Mouse (Mus musculus) heart, embryonic 16.5 days (tissue): ENCODE results near the gene Sh3bgrl3. TPM values are rescaled to one million over a fixed set of nuclear protein-coding genes. Genes with fewer than 3 reads are reported as not detected.
"Not testable (repeated sequence)": the region's sequence is repeated elsewhere in the genome, so short reads cannot be mapped to it uniquely, and the experiment has no call there.

Source experiments
- ATAC-seq: fragments of 200-750 bp; cut with Nextera tagmentation; replicated peaks from 2 replicates; pipeline ENCODE4 v1.8.0; 2017; ENCODE audit warnings: moderate number of reproducible peaks; ENCODE audit not compliant: insufficient read depth, low FRiP score; ENCODE audit errors: extremely low read depth
- H3K27ac ChIP-seq: fragments of 300-500 bp; sonication (generic); 2 replicates; pipeline ENCODE4 v1.5.1; 2014; ENCODE audit warnings: mild to moderate bottlenecking, low read length, control low read depth, moderate library complexity
- H3K27me3 ChIP-seq: fragments of 300-500 bp; sonication (generic); 2 replicates; pipeline ENCODE4 v1.6.1; 2014; ENCODE audit warnings: low read length, mixed read lengths; ENCODE audit not compliant: control insufficient read depth, insufficient read depth
- H3K36me3 ChIP-seq: fragments of 300-500 bp; sonication (generic); 2 replicates; pipeline ENCODE4 v1.6.1; 2014; ENCODE audit not compliant: control insufficient read depth, insufficient read depth
- H3K4me1 ChIP-seq: fragments of 300-500 bp; sonication (generic); 2 replicates; pipeline ENCODE4 v1.6.1; 2014; ENCODE audit warnings: low read length, mixed read lengths; ENCODE audit not compliant: control insufficient read depth, insufficient read depth
- H3K4me2 ChIP-seq: fragments of 300-500 bp; sonication (generic); 2 replicates; pipeline ENCODE4 v1.6.1; 2014; ENCODE audit warnings: low read depth, mild to moderate bottlenecking, control low read depth, low read length
- H3K4me3 ChIP-seq: fragments of 300-500 bp; sonication (generic); 2 replicates; pipeline ENCODE4 v1.5.1; 2014; ENCODE audit warnings: mild to moderate bottlenecking, control low read depth, low read length
- H3K9ac ChIP-seq: fragments of 300-500 bp; sonication (generic); 2 replicates; pipeline ENCODE4 v1.6.1; 2014; ENCODE audit warnings: low read length, control low read depth
- H3K9me3 ChIP-seq: fragments of 300-500 bp; sonication (generic); replicated peaks from 2 replicates; pipeline ENCODE4 v1.6.1; 2016; ENCODE audit warnings: low read length; ENCODE audit not compliant: control insufficient read depth
- WGBS: fragments of 180-500 bp; shearing (Covaris S2); extraction: QIAGEN DNeasy Blood & Tissue Kit; methylation state at CpG from one replicate; pipeline ENCODE4 v1.1.7; 2014; 5-methylcytosine and 5-hydroxymethylcytosine counted together
- polyA plus RNA-seq: library from polyadenylated mRNA; unstranded; fragments of >200 nt; fragmentation: Nextera tagmentation; extraction: Ambion mirVana; gene quantifications from 2 replicates; pipeline ENCODE4 v1.2.1, GENCODE M21; 2015

Gene Sh3bgrl3
- polyA plus RNA-seq, 1 experiment from 2014 or later, result 218 TPM

- WGBS, result 65% methylated on average over 2 of the region's 2 CpGs
- H3K27ac ChIP-seq, result peak overlapping the region; percentile 82
- peaks cover 21% of the 10 kb centered on the region for H3K4me1 ChIP-seq
- H3K9ac ChIP-seq, result no peak overlapping the region
- no peak overlapping the region for H3K4me2 ChIP-seq
- H3K4me3 ChIP-seq, result no peak overlapping the region
- no peaks in the 10 kb centered on the region for H3K9me3 ChIP-seq
- ATAC-seq, result no peak
- H3K27me3 ChIP-seq, result no peaks in the 10 kb centered on the region
- H3K36me3 ChIP-seq, result peaks cover 8% of the 10 kb centered on the region; the same call in 1 of the 2 replicates
These were observed 29.0 kb upstream of the Sh3bgrl3 start for GRCm38 (mm10) chr4:134157558-134157957.

GRCm38 (mm10) chr4:134156744-134157143 lies 28.2 kb upstream of the Sh3bgrl3 start:
- no peaks in the 10 kb centered on the region for H3K27me3 ChIP-seq
- ATAC-seq, result peak; percentile 91
- H3K4me2 ChIP-seq, result peak overlapping the region; percentile 36; the same call in 1 of the 2 replicates
- peak overlapping the region; percentile 82 for H3K27ac ChIP-seq
- no peaks in the 10 kb centered on the region for H3K9me3 ChIP-seq
- H3K9ac ChIP-seq, result peak overlapping the region; percentile 26; the same call in 1 of the 2 replicates
- H3K4me3 ChIP-seq, result no peak overlapping the region
- peaks cover 21% of the 10 kb centered on the region for H3K4me1 ChIP-seq
- WGBS, result 38% methylated on average over 8 of the region's 8 CpGs
- H3K36me3 ChIP-seq, result peaks cover 11% of the 10 kb centered on the region

- Histone ChIP-seq H3K27ac (peak overlapping the region; percentile 82), H3K36me3 (peaks cover 18% of the 10 kb centered on the region), H3K4me3 (no peak overlapping the region), H3K9me3 (no peaks in the 10 kb centered on the region), H3K9ac (0 out of 2 replicates have a peak overlapping the region, but pooled peaks have one; percentile 26), H3K4me2 (peak overlapping the region; percentile 36; the same call in 1 of the 2 replicates), H3K27me3 (no peaks in the 10 kb centered on the region), H3K4me1 (peaks cover 21% of the 10 kb centered on the region)
- ATAC-seq, result no peak; the same call in 1 of the 2 replicates
- WGBS, result 78% methylated on average over 10 of the region's 10 CpGs
These were observed 27.4 kb upstream of the Sh3bgrl3 start for GRCm38 (mm10) chr4:134155961-134156465.

GRCm38 (mm10) chr4:134155531-134155930 lies 26.9 kb upstream of the Sh3bgrl3 start:
- Histone ChIP-seq H3K4me3 (no peak overlapping the region), H3K9ac (no peak overlapping the region), H3K4me2 (no peak overlapping the region), H3K27me3 (no peaks in the 10 kb centered on the region), H3K36me3 (peaks cover 22% of the 10 kb centered on the region), H3K4me1 (peaks cover 21% of the 10 kb centered on the region), H3K9me3 (no peaks in the 10 kb centered on the region), H3K27ac (no peak overlapping the region; the same call in 1 of the 2 replicates)
- WGBS, result 93% methylated on average over 6 of the region's 6 CpGs
- no peak for ATAC-seq

GRCm38 (mm10) chr4:134154354-134154753 lies 25.8 kb upstream of the Sh3bgrl3 start:
- no peaks in the 10 kb centered on the region for H3K27me3 ChIP-seq
- H3K9ac ChIP-seq, result no peak overlapping the region
- no peak for ATAC-seq
- no peak overlapping the region for H3K4me2 ChIP-seq
- H3K27ac ChIP-seq, result no peak overlapping the region
- no peak overlapping the region for H3K4me3 ChIP-seq
- WGBS, result 93% methylated on average over 3 of the region's 3 CpGs
- peaks cover 21% of the 10 kb centered on the region for H3K4me1 ChIP-seq
- no peaks in the 10 kb centered on the region for H3K9me3 ChIP-seq
- peaks cover 26% of the 10 kb centered on the region for H3K36me3 ChIP-seq

- H3K4me1 ChIP-seq, result peaks cover 17% of the 10 kb centered on the region
- no peak overlapping the region for H3K4me3 ChIP-seq
- WGBS, result 92% methylated on average over 3 of the region's 3 CpGs
- no peaks in the 10 kb centered on the region for H3K9me3 ChIP-seq
- ATAC-seq, result no peak
- no peaks in the 10 kb centered on the region for H3K27me3 ChIP-seq
- no peak overlapping the region for H3K4me2 ChIP-seq
- H3K9ac ChIP-seq, result no peak overlapping the region
- H3K36me3 ChIP-seq, result peaks cover 33% of the 10 kb centered on the region
- H3K27ac ChIP-seq, result no peak overlapping the region
These were observed 25.1 kb upstream of the Sh3bgrl3 start for GRCm38 (mm10) chr4:134153656-134154055.

GRCm38 (mm10) chr4:134152112-134152511 lies 23.5 kb upstream of the Sh3bgrl3 start:
- H3K36me3 ChIP-seq, result peaks cover 48% of the 10 kb centered on the region
- H3K27me3 ChIP-seq, result no peaks in the 10 kb centered on the region
- H3K9me3 ChIP-seq, result no peaks in the 10 kb centered on the region

GRCm38 (mm10) chr4:134149389-134149788 lies 20.8 kb upstream of the Sh3bgrl3 start:
- Histone ChIP-seq H3K9me3 (no peaks in the 10 kb centered on the region), H3K27ac (no peak overlapping the region), H3K4me1 (no peaks in the 10 kb centered on the region), H3K36me3 (peaks cover 50% of the 10 kb centered on the region), H3K4me2 (no peak overlapping the region), H3K9ac (no peak overlapping the region), H3K27me3 (no peaks in the 10 kb centered on the region), H3K4me3 (no peak overlapping the region)
- 96% methylated on average over 4 of the region's 4 CpGs for WGBS
- ATAC-seq, result no peak

More at GRCm38 (mm10) chr4:134152112-134152511, 23.5 kb upstream of the Sh3bgrl3 start:
- no peak overlapping the region for H3K27ac ChIP-seq
- no peak overlapping the region for H3K4me2 ChIP-seq
- H3K4me3 ChIP-seq, result no peak overlapping the region
- no peak for ATAC-seq
- 84% methylated on average over 3 of the region's 3 CpGs for WGBS
- H3K4me1 ChIP-seq, result peaks cover 9% of the 10 kb centered on the region; the same call in 1 of the 2 replicates
- no peak overlapping the region for H3K9ac ChIP-seq

- WGBS, result 88% methylated on average over 5 of the region's 5 CpGs
- H3K27me3 ChIP-seq, ATAC-seq, H3K9ac ChIP-seq, H3K27ac ChIP-seq, H3K4me1 ChIP-seq, H3K4me2 ChIP-seq, H3K9me3 ChIP-seq, H3K4me3 ChIP-seq: not testable (repeated sequence)
- H3K36me3 ChIP-seq, result peaks cover 27% of the 10 kb centered on the region
These were observed 15.7 kb upstream of the Sh3bgrl3 start for GRCm38 (mm10) chr4:134144297-134144696.
